In the genomic region with DNA sequence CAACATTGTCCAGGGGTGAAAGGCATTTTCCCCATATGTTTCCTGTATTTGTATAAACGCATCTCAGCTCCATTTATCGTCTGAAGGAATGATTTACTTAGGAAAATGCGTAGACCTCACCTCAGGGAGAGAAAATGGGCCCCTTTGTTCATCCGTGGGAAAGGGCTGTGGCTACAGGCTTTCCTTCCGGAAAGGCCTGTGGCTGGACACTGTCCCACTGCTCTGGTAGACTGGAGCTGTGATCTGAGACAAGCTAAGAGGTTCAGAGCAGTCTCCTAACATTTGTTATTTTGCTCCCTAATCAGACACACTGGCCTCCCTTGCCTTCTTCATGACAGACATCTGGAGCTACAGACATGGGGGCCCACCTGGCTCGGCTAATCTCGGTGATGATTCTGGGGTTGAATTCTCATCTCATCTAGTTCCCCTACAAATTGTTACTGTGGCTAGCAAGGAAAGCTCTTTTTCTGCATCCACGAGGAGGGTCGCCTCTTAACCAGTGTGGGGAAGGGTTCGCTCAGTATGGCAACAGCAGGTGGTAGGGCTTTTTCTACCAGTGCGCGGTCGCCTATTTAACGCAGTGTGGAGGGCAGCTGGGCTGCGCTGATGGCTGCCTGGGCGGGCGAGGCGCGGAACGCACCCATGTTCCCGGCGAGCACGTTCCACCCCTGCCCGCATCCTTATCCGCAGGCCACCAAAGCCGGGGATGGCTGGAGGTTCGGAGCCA, we compare ENCODE assay signal across 15 mouse cellular contexts. TPM values are rescaled to one million over a fixed set of nuclear protein-coding genes. Genes with fewer than 3 reads are reported as not detected.
DNase-seq lines count a peak whose midpoint lies in the region; ATAC-seq and TF ChIP-seq lines count a peak whose summit lies in the region.
"Not testable (repeated sequence)": the region's sequence is repeated elsewhere in the genome, so short reads cannot be mapped to it uniquely, and the experiment has no call there.
"Had no signal": no experiment of that assay in that cellular context is flagged by ENCODE, and none has a peak within 500 bp of the region (broad histone marks: within the 10 kb centered on the region; RNA-seq: fewer than 3 reads in every experiment).

No protein-coding gene starts in this region.

- not testable (repeated sequence) for H3K9ac ChIP-seq in forebrain, embryonic 14.5 days (ENCODE audit: low read length); heart, embryonic 14.5 days (ENCODE audit: low read length); hindbrain, postnatal 0 days (replicated peaks; ENCODE audit: low read length); limb, embryonic 12.5 days (replicated peaks); lung, postnatal 0 days (replicated peaks; ENCODE audit: low read depth); midbrain, postnatal 0 days (replicated peaks; ENCODE audit: low read length, poor library complexity, severe bottlenecking); stomach, embryonic 16.5 days (ENCODE audit: low read length)

- H3K27ac ChIP-seq in embryonic facial prominence, embryonic 10.5 days (replicated peaks); forebrain, embryonic 14.5 days (ENCODE audit: low read depth, low read length); heart, embryonic 14.5 days (replicated peaks in 1 of 2; ENCODE audit: control insufficient read depth in 1 of 2, insufficient read depth in 1 of 2, low read depth in 2 of 2, low read length in 2 of 2); hindbrain, postnatal 0 days; limb, embryonic 12.5 days; lung, postnatal 0 days (ENCODE audit: low read length); midbrain, postnatal 0 days (ENCODE audit: low read depth, low read length); stomach, embryonic 16.5 days (ENCODE audit: low read length): not testable (repeated sequence)

- H3K4me1 ChIP-seq in embryonic facial prominence, embryonic 10.5 days = peaks cover 12% of the 10 kb centered on the region
- not testable (repeated sequence) for H3K4me1 ChIP-seq in forebrain, embryonic 14.5 days (ENCODE audit: control insufficient read depth, insufficient read depth, low read length); heart, embryonic 14.5 days (ENCODE audit: control insufficient read depth in 2 of 2, insufficient read depth in 2 of 2, low read length in 2 of 2); hindbrain, postnatal 0 days (ENCODE audit: insufficient read depth, low read length); lung, postnatal 0 days (ENCODE audit: insufficient read depth, low read depth, low read length); midbrain, postnatal 0 days (ENCODE audit: insufficient read depth, low read length); stomach, embryonic 16.5 days (ENCODE audit: control insufficient read depth, insufficient read depth, low read length)
- peaks cover 21% of the 10 kb centered on the region for H3K4me1 ChIP-seq in limb, embryonic 12.5 days (replicated peaks)

- not testable (repeated sequence) for TF ChIP-seq EP300 in lung, postnatal 0 days (IDR thresholded peaks at IDR 0.05)

- peaks cover 64% of the 10 kb centered on the region for H3K27me3 ChIP-seq in embryonic facial prominence, embryonic 10.5 days (replicated peaks; ENCODE audit: low read depth, poor library complexity, severe bottlenecking)
- H3K27me3 ChIP-seq in forebrain, embryonic 14.5 days (replicated peaks; ENCODE audit: control insufficient read depth, insufficient read depth, low read length); heart, embryonic 14.5 days (ENCODE audit: control insufficient read depth, insufficient read depth, low read length); hindbrain, postnatal 0 days (ENCODE audit: insufficient read depth, low read length); lung, postnatal 0 days (replicated peaks; ENCODE audit: insufficient read depth, low read length); midbrain, postnatal 0 days (ENCODE audit: insufficient read depth, low read length); stomach, embryonic 16.5 days (ENCODE audit: control insufficient read depth, insufficient read depth, low read length): not testable (repeated sequence)
- peaks cover 51% of the 10 kb centered on the region for H3K27me3 ChIP-seq in limb, embryonic 12.5 days

- peak overlapping the region; percentile 59 for H3K4me2 ChIP-seq in forebrain, embryonic 14.5 days (ENCODE audit: low read length)
- H3K4me2 ChIP-seq in heart, embryonic 14.5 days (ENCODE audit: low read length) = peak overlapping the region; percentile 82
- H3K4me2 ChIP-seq in hindbrain, postnatal 0 days (ENCODE audit: low read depth, low read length) = peak overlapping the region; percentile 51; the same call in 1 of the 2 replicates
- peak overlapping the region; percentile 67 for H3K4me2 ChIP-seq in limb, embryonic 12.5 days
- peak overlapping the region; percentile 57 for H3K4me2 ChIP-seq in lung, postnatal 0 days (replicated peaks; ENCODE audit: low read depth, low read length)
- H3K4me2 ChIP-seq in midbrain, postnatal 0 days (ENCODE audit: low read depth, low read length, poor library complexity, severe bottlenecking) = 0 out of 2 replicates have a peak overlapping the region, but pooled peaks have one; percentile 46
- H3K4me2 ChIP-seq in stomach, embryonic 16.5 days (ENCODE audit: low read depth, low read length) = peak overlapping the region; percentile 69

- not testable (repeated sequence) for H3K36me3 ChIP-seq in embryonic facial prominence, embryonic 10.5 days (replicated peaks); forebrain, embryonic 14.5 days (ENCODE audit: control insufficient read depth, insufficient read depth, low read length); heart, embryonic 14.5 days (ENCODE audit: control insufficient read depth, insufficient read depth, low read length); hindbrain, postnatal 0 days (ENCODE audit: insufficient read depth, low read length); limb, embryonic 12.5 days; lung, postnatal 0 days (ENCODE audit: insufficient read depth, low read length); midbrain, postnatal 0 days (ENCODE audit: insufficient read depth, low read length); stomach, embryonic 16.5 days (ENCODE audit: control insufficient read depth, insufficient read depth, low read length)

- H3K9me3 ChIP-seq in embryonic facial prominence, embryonic 10.5 days; forebrain, embryonic 14.5 days (replicated peaks; ENCODE audit: control insufficient read depth, low read length); heart, embryonic 14.5 days (ENCODE audit: control insufficient read depth, low read length); hindbrain, postnatal 0 days (ENCODE audit: low read length); limb, embryonic 12.5 days; lung, postnatal 0 days (ENCODE audit: low read length); midbrain, postnatal 0 days (ENCODE audit: low read length); stomach, embryonic 16.5 days (replicated peaks; ENCODE audit: control insufficient read depth, low read length): not testable (repeated sequence)

- TF ChIP-seq CTCF in hindbrain, postnatal 0 days (IDR thresholded peaks at IDR 0.05; ENCODE audit: low read depth); lung, postnatal 0 days (IDR thresholded peaks at IDR 0.05); midbrain, postnatal 0 days (IDR thresholded peaks at IDR 0.05): not testable (repeated sequence)

- peak overlapping the region; percentile 55 for H3K4me3 ChIP-seq in embryonic facial prominence, embryonic 10.5 days
- peak overlapping the region; percentile 34; the same call in 1 of the 2 replicates for H3K4me3 ChIP-seq in forebrain, embryonic 14.5 days (ENCODE audit: low read depth, low read length)
- H3K4me3 ChIP-seq in heart, embryonic 14.5 days (ENCODE audit: control insufficient read depth in 1 of 2, insufficient read depth in 1 of 2, low read depth in 1 of 2, low read length in 2 of 2) = peak overlapping the region; percentile 39 to 43; a peak in 3 of 4 replicates
- peak overlapping the region; percentile 32; the same call in 1 of the 2 replicates for H3K4me3 ChIP-seq in hindbrain, postnatal 0 days (ENCODE audit: low read length)
- peak overlapping the region; percentile 44 for H3K4me3 ChIP-seq in limb, embryonic 12.5 days (replicated peaks)
- not testable (repeated sequence) for H3K4me3 ChIP-seq in lung, postnatal 0 days (ENCODE audit: low read depth, low read length)
- peak overlapping the region; percentile 31; the same call in 1 of the 2 replicates for H3K4me3 ChIP-seq in midbrain, postnatal 0 days (ENCODE audit: low read depth, low read length)
- H3K4me3 ChIP-seq in stomach, embryonic 16.5 days (replicated peaks; ENCODE audit: low read length) = peak overlapping the region; percentile 41

- peak; percentile 30 for DNase-seq in embryonic facial prominence, embryonic 10.5 days (ENCODE audit: low spot score)
- DNase-seq in forebrain, embryonic 14.5 days (ENCODE audit: low spot score) = peak; percentile 23
- DNase-seq in hindbrain, postnatal 0 days (ENCODE audit: low spot score); midbrain, postnatal 0 days (ENCODE audit: low spot score): not testable (repeated sequence)
- DNase-seq in lung, postnatal 0 days (ENCODE audit: low spot score) = peak; percentile 7

- WGBS in embryonic facial prominence, embryonic 10.5 days = 17% methylated on average over 27 of the region's 27 CpGs
- 25% methylated on average over 23 of the region's 27 CpGs for WGBS in forebrain, embryonic 14.5 days
- WGBS in heart, embryonic 14.5 days = 24% methylated on average over 23 of the region's 27 CpGs
- 22% methylated on average over 26 of the region's 27 CpGs for WGBS in hindbrain, postnatal 0 days
- WGBS in limb, embryonic 12.5 days = 20% methylated on average over 27 of the region's 27 CpGs
- 23% methylated on average over 20 of the region's 27 CpGs for WGBS in lung, postnatal 0 days
- WGBS in midbrain, postnatal 0 days = 25% methylated on average over 24 of the region's 27 CpGs
- 20% methylated on average over 22 of the region's 27 CpGs for WGBS in stomach, embryonic 16.5 days

- peak; percentile 80 for ATAC-seq in forebrain, embryonic 14.5 days
- ATAC-seq in heart, embryonic 14.5 days (ENCODE audit: insufficient number of reproducible peaks, insufficient read depth, low FRiP score, low read depth) = not testable (repeated sequence)
- peak; percentile 37; the same call in 1 of the 2 replicates for ATAC-seq in hindbrain, postnatal 0 days
- ATAC-seq in limb, embryonic 12.5 days (ENCODE audit: insufficient number of reproducible peaks, insufficient read depth, low FRiP score, low TSS enrichment, low read depth) = peak; percentile 35; the same call in 1 of the 2 replicates
- peak; percentile 62 for ATAC-seq in lung, postnatal 0 days
- ATAC-seq in midbrain, postnatal 0 days (ENCODE audit: low FRiP score) = peak; percentile 34; the same call in 1 of the 2 replicates
- ATAC-seq in stomach, embryonic 16.5 days (ENCODE audit: insufficient read depth, low FRiP score) = peak; percentile 21; the same call in 1 of the 2 replicates

RNA-seq across cellular contexts. Expression of gene Slc10a4, which starts 6.4 kb away (rescaled TPM):
- 2.1 and 2.6 TPM in 2 replicates for polyA plus RNA-seq in embryonic facial prominence, embryonic 10.5 days (2016; fragmentation: Nextera tagmentation; extraction: Ambion mirVana)
- polyA plus RNA-seq in forebrain, embryonic 14.5 days (2014; fragmentation: Nextera tagmentation; extraction: Ambion mirVana) = 15.6 and 16.5 TPM in 2 replicates
- polyA plus RNA-seq in heart, embryonic 14.5 days (2014; fragmentation: Nextera tagmentation; extraction: Ambion mirVana) = 0.42 and 1.7 TPM in 2 replicates
- total RNA-seq in hindbrain, postnatal 0 days (2014; rRNA removed) = 16.5 and 22.5 TPM in 2 replicates
- 31.9 and 34.9 TPM in 2 replicates for polyA plus RNA-seq in hindbrain, postnatal 0 days (2015; fragmentation: Nextera tagmentation; extraction: Ambion mirVana)
- 0.58 and 0.59 TPM in 2 replicates for polyA plus RNA-seq in limb, embryonic 12.5 days (2016; fragmentation: Nextera tagmentation; extraction: Ambion mirVana)
- polyA plus RNA-seq in lung, postnatal 0 days (2015; fragmentation: Nextera tagmentation; extraction: Ambion mirVana) = 0.27 and 0.44 TPM in 2 replicates
- 17.0 and 19.9 TPM in 2 replicates for total RNA-seq in midbrain, postnatal 0 days (2014; rRNA removed)
- polyA plus RNA-seq in midbrain, postnatal 0 days (2015; fragmentation: Nextera tagmentation; extraction: Ambion mirVana) = 24.4 and 32.6 TPM in 2 replicates
- polyA plus RNA-seq in stomach, embryonic 16.5 days (2015; fragmentation: Nextera tagmentation; extraction: Ambion mirVana) = 8.1 and 9.1 TPM in 2 replicates
- total RNA-seq: gastrocnemius, postnatal 4 days; hematopoietic stem cell, adult 5-6 weeks had no signal

RNA-seq across cellular contexts. Expression of gene Gm10135, which starts 38.5 kb away (rescaled TPM):
- polyA plus RNA-seq in embryonic facial prominence, embryonic 10.5 days (2016; fragmentation: Nextera tagmentation; extraction: Ambion mirVana) = not detected in 2 replicates
- not detected in 2 replicates for polyA plus RNA-seq in forebrain, embryonic 14.5 days (2014; fragmentation: Nextera tagmentation; extraction: Ambion mirVana)
- not detected in 2 replicates for polyA plus RNA-seq in heart, embryonic 14.5 days (2014; fragmentation: Nextera tagmentation; extraction: Ambion mirVana)
- not detected in 2 replicates for total RNA-seq in hindbrain, postnatal 0 days (2014; rRNA removed)
- polyA plus RNA-seq in hindbrain, postnatal 0 days (2015; fragmentation: Nextera tagmentation; extraction: Ambion mirVana) = not detected in 2 replicates
- polyA plus RNA-seq in limb, embryonic 12.5 days (2016; fragmentation: Nextera tagmentation; extraction: Ambion mirVana) = not detected in 2 replicates
- not detected in 2 replicates for polyA plus RNA-seq in lung, postnatal 0 days (2015; fragmentation: Nextera tagmentation; extraction: Ambion mirVana)
- not detected in 2 replicates for total RNA-seq in midbrain, postnatal 0 days (2014; rRNA removed)
- not detected in 2 replicates for polyA plus RNA-seq in midbrain, postnatal 0 days (2015; fragmentation: Nextera tagmentation; extraction: Ambion mirVana)
- not detected in 2 replicates for polyA plus RNA-seq in stomach, embryonic 16.5 days (2015; fragmentation: Nextera tagmentation; extraction: Ambion mirVana)
- total RNA-seq: gastrocnemius, postnatal 4 days; hematopoietic stem cell, adult 5-6 weeks; layer of hippocampus, postnatal 14 days; left cerebral cortex, postnatal 36 days had no signal
- polyA plus RNA-seq: cerebellum, adult 2 months; frontal cortex, adult 2 months; myocyte had no signal
